Mouse (Mus musculus) thymus, adult 2 months (tissue): Measurements from ENCODE around the gene Uqcc3. TPM values are rescaled to one million over a fixed set of nuclear protein-coding genes. Genes with fewer than 3 reads are reported as not detected.

ENCODE experiments used
- DNase-seq: peaks from one replicate; pipeline ENCODE4 v3.0.0; 2021
- H3K27ac ChIP-seq: fragments of 200-500 bp; 2 replicates; pipeline ENCODE4 v1.5.1; 2012; ENCODE audit warnings: low read length, control low read depth; ENCODE audit not compliant: control insufficient read depth, insufficient read depth
- H3K27me3 ChIP-seq: fragments of 200-500 bp; 2 replicates; pipeline ENCODE4 v1.6.1; 2012; ENCODE audit warnings: mild to moderate bottlenecking, low read length, moderate library complexity, mixed read lengths; ENCODE audit not compliant: control insufficient read depth, insufficient read depth
- H3K36me3 ChIP-seq: fragments of 200-500 bp; 2 replicates; pipeline ENCODE4 v1.6.1; 2012; ENCODE audit warnings: mild to moderate bottlenecking, low read length, moderate library complexity; ENCODE audit not compliant: control insufficient read depth, insufficient read depth
- H3K4me1 ChIP-seq: fragments of 200-500 bp; replicated peaks from 2 replicates; pipeline ENCODE4 v1.6.1; 2012; ENCODE audit warnings: low read length; ENCODE audit not compliant: control insufficient read depth, insufficient read depth
- H3K4me3 ChIP-seq: fragments of 200-500 bp; 2 replicates; pipeline ENCODE4 v1.5.1; 2012; ENCODE audit warnings: mild to moderate bottlenecking, low read length, control low read depth, moderate library complexity; ENCODE audit not compliant: control insufficient read depth, insufficient read depth
- CTCF ChIP-seq: fragments of 200-500 bp; IDR thresholded peaks from 2 replicates; pipeline ENCODE4 v1.5.1; 2012; ENCODE audit warnings: mild to moderate bottlenecking, control low read depth, low read length, moderate library complexity, borderline replicate concordance; ENCODE audit not compliant: control insufficient read depth, poor library complexity, insufficient read depth; ENCODE audit errors: extremely low read depth
- POLR2A ChIP-seq: fragments of 200-500 bp; IDR thresholded peaks from 2 replicates; pipeline ENCODE4 v1.6.1; 2012; ENCODE audit warnings: mild to moderate bottlenecking, low read length, control low read depth, moderate library complexity; ENCODE audit not compliant: control insufficient read depth, poor library complexity, insufficient read depth; ENCODE audit errors: extremely low read depth
- WGBS: fragments of 180-500 bp; shearing (Covaris S2); methylation state at CpG from one replicate; pipeline ENCODE4 v1.1.7; 2018; 5-methylcytosine and 5-hydroxymethylcytosine counted together
- polyA plus RNA-seq: library from polyadenylated mRNA; depleted of rRNA; stranded (reverse); fragments of >200 nt; gene quantifications from 2 replicates; pipeline ENCODE4 v1.2.3, GENCODE M21; 2012

Uqcc3 gene
- polyA plus RNA-seq, 1 experiment, result 39.2 TPM

- Histone ChIP-seq H3K36me3 (peaks cover 1% of the 10 kb centered on the region; the same call in 1 of the 2 replicates), H3K4me1 (no peaks in the 10 kb centered on the region), H3K4me3 (no peak overlapping the region), H3K27me3 (no peaks in the 10 kb centered on the region), H3K27ac (no peak overlapping the region)
- 84% methylated on average over 10 of the region's 10 CpGs for WGBS
- TF ChIP-seq POLR2A (no peak), CTCF (no peak)
- DNase-seq, result no peak
These were observed 28.3 kb downstream of the Uqcc3 start for GRCm38 (mm10) chr19:8852236-8852928.

GRCm38 (mm10) chr19:8851639-8852038 is 29.1 kb downstream of the Uqcc3 start:
- Histone ChIP-seq H3K36me3 (peaks cover 3% of the 10 kb centered on the region; the same call in 1 of the 2 replicates), H3K4me3 (no peak overlapping the region), H3K4me1 (no peaks in the 10 kb centered on the region), H3K27ac (no peak overlapping the region), H3K27me3 (no peaks in the 10 kb centered on the region)
- DNase-seq, result no peak
- 76% methylated on average over 7 of the region's 7 CpGs for WGBS
- TF ChIP-seq POLR2A (no peak), CTCF (no peak)

GRCm38 (mm10) chr19:8850402-8850901 is 30.3 kb downstream of the Uqcc3 start, which contains the start of gene Lrrn4cl:
Gene Lrrn4cl (plus strand): TSS chr19:8850768.
- Histone ChIP-seq H3K4me3 (no peak within 1 kb of the TSS), H3K27me3 (no peaks in the 10 kb centered on the region), H3K27ac (no peak within 1 kb of the TSS), H3K36me3 (peaks cover 9% of the 10 kb centered on the region; the same call in 1 of the 2 replicates), H3K4me1 (no peaks in the 10 kb centered on the region)
- WGBS, result 79% methylated on average over 7 of the region's 7 CpGs
- TF ChIP-seq CTCF, result no peak
- no peak for TF ChIP-seq POLR2A
- no peak for DNase-seq

GRCm38 (mm10) chr19:8848356-8848755 is 32.4 kb downstream of the Uqcc3 start:
- TF ChIP-seq CTCF (no peak), POLR2A (no peak)
- Histone ChIP-seq H3K4me3 (no peak overlapping the region), H3K4me1 (no peaks in the 10 kb centered on the region), H3K36me3 (peaks cover 9% of the 10 kb centered on the region; the same call in 1 of the 2 replicates), H3K27me3 (no peaks in the 10 kb centered on the region), H3K27ac (no peak overlapping the region)
- WGBS, result 94% methylated on average over 5 of the region's 5 CpGs
- DNase-seq, result no peak

- no peak overlapping the region for H3K27ac ChIP-seq
These were observed 36.2 kb downstream of the Uqcc3 start for GRCm38 (mm10) chr19:8844371-8845129.

GRCm38 (mm10) chr19:8842961-8843360 is 37.8 kb downstream of the Uqcc3 start:
- Histone ChIP-seq H3K4me3 (no peak overlapping the region), H3K4me1 (peaks cover 33% of the 10 kb centered on the region), H3K27ac (no peak overlapping the region), H3K27me3 (no peaks in the 10 kb centered on the region), H3K36me3 (peaks cover 9% of the 10 kb centered on the region; the same call in 1 of the 2 replicates)
- TF ChIP-seq CTCF (no peak), POLR2A (no peak)
- WGBS, result 97% methylated on average over 6 of the region's 6 CpGs
- DNase-seq, result no peak

More at GRCm38 (mm10) chr19:8844371-8845129, 36.2 kb downstream of the Uqcc3 start:
- no peak overlapping the region for H3K4me3 ChIP-seq
- peak; percentile 76 for DNase-seq
- H3K27me3 ChIP-seq, result no peaks in the 10 kb centered on the region
- WGBS, result 80% methylated on average over 5 of the region's 5 CpGs
- peaks cover 19% of the 10 kb centered on the region for H3K4me1 ChIP-seq
- TF ChIP-seq POLR2A (no peak), CTCF (no peak)
- H3K36me3 ChIP-seq, result peaks cover 9% of the 10 kb centered on the region; the same call in 1 of the 2 replicates
